Mouse (Mus musculus) midbrain, embryonic 14.5 days (tissue): Measurements from ENCODE around the gene Nxph4. TPM values are rescaled to one million over a fixed set of nuclear protein-coding genes. Genes with fewer than 3 reads are reported as not detected.

Source experiments
- ATAC-seq: fragments of 200-750 bp; cut with Nextera tagmentation; 2 replicates; pipeline ENCODE4 v1.8.0; 2017; ENCODE audit warnings: moderate number of reproducible peaks, moderate library complexity; ENCODE audit not compliant: low FRiP score, low TSS enrichment
- DNase-seq: peaks from one replicate; pipeline ENCODE4 v3.0.0-alpha.2; 2015
- H3K27ac ChIP-seq: fragments of 300-500 bp; sonication (generic); replicated peaks from 2 replicates; pipeline ENCODE4 v1.5.1; 2014; ENCODE audit warnings: mild to moderate bottlenecking, low read depth, low read length, moderate library complexity
- H3K27me3 ChIP-seq: fragments of 300-500 bp; sonication (generic); 2 replicates; pipeline ENCODE4 v1.6.1; 2014; ENCODE audit warnings: low read length, control low read depth, mixed read lengths; ENCODE audit not compliant: control insufficient read depth, insufficient read depth
- H3K36me3 ChIP-seq: fragments of 300-500 bp; sonication (generic); 2 replicates; pipeline ENCODE4 v1.6.1; 2014; ENCODE audit warnings: low read length, control low read depth; ENCODE audit not compliant: control insufficient read depth, insufficient read depth
- H3K4me1 ChIP-seq: fragments of 300-500 bp; sonication (generic); 2 replicates; pipeline ENCODE4 v1.6.1; 2014; ENCODE audit warnings: mild to moderate bottlenecking, antibody characterized with exemption, low read length, control low read depth; ENCODE audit not compliant: control insufficient read depth, insufficient read depth
- H3K4me2 ChIP-seq: fragments of 300-500 bp; sonication (generic); 2 replicates; pipeline ENCODE4 v1.6.1; 2014; ENCODE audit warnings: mild to moderate bottlenecking, low read length, moderate library complexity
- H3K4me3 ChIP-seq: fragments of 300-500 bp; sonication (generic); replicated peaks from 2 replicates; pipeline ENCODE4 v1.5.1; 2014; ENCODE audit warnings: low read depth, low read length
- H3K9ac ChIP-seq: fragments of 300-500 bp; sonication (generic); replicated peaks from 2 replicates; pipeline ENCODE4 v1.6.1; 2014; ENCODE audit warnings: mild to moderate bottlenecking, low read length, moderate library complexity
- H3K9me3 ChIP-seq: fragments of 300-500 bp; sonication (generic); 2 replicates; pipeline ENCODE4 v1.6.1; 2016; ENCODE audit warnings: low read length, control low read depth, mixed read lengths; ENCODE audit not compliant: control insufficient read depth
- WGBS: fragments of 180-500 bp; shearing (Covaris S2); extraction: QIAGEN DNeasy Blood & Tissue Kit; methylation state at CpG from one replicate; pipeline ENCODE4 v1.1.7; 2014; 5-methylcytosine and 5-hydroxymethylcytosine counted together
- polyA plus RNA-seq: library from polyadenylated mRNA; unstranded; fragments of >200 nt; fragmentation: Nextera tagmentation; extraction: Ambion mirVana; gene quantifications from 2 replicates; pipeline ENCODE4 v1.2.1, GENCODE M21; 2014

Gene Nxph4
- polyA plus RNA-seq, 1 experiment from 2014 or later, result 106 TPM

- Histone ChIP-seq H3K9me3 (no peaks in the 10 kb centered on the region), H3K36me3 (peaks cover 91% of the 10 kb centered on the region), H3K4me2 (no peak overlapping the region), H3K27me3 (no peaks in the 10 kb centered on the region), H3K27ac (no peak overlapping the region), H3K4me3 (no peak overlapping the region), H3K9ac (no peak overlapping the region), H3K4me1 (no peaks in the 10 kb centered on the region)
- WGBS, result 93% methylated on average over 17 of the region's 17 CpGs
- DNase-seq (no peak), ATAC-seq (no peak)
Observed at GRCm38 (mm10) chr10:127570937-127571641, 36.7 kb upstream of the Nxph4 start.

GRCm38 (mm10) chr10:127570384-127570783 is 36.0 kb upstream of the Nxph4 start:
- H3K9ac ChIP-seq, result no peak overlapping the region
- H3K9me3 ChIP-seq, result no peaks in the 10 kb centered on the region
- H3K4me3 ChIP-seq, result no peak overlapping the region
- no peak overlapping the region for H3K27ac ChIP-seq
- WGBS, result 93% methylated on average over 6 of the region's 6 CpGs
- no peaks in the 10 kb centered on the region for H3K4me1 ChIP-seq
- H3K36me3 ChIP-seq, result peaks cover 90% of the 10 kb centered on the region
- no peak overlapping the region for H3K4me2 ChIP-seq
- DNase-seq, result no peak
- no peak for ATAC-seq
- no peaks in the 10 kb centered on the region for H3K27me3 ChIP-seq

- Histone ChIP-seq H3K4me3 (no peak overlapping the region), H3K36me3 (peaks cover 84% of the 10 kb centered on the region), H3K27me3 (no peaks in the 10 kb centered on the region), H3K27ac (no peak overlapping the region), H3K9me3 (no peaks in the 10 kb centered on the region), H3K4me1 (no peaks in the 10 kb centered on the region), H3K9ac (no peak overlapping the region), H3K4me2 (no peak overlapping the region)
- DNase-seq (peak; percentile 90), ATAC-seq (no peak)
- WGBS, result 37% methylated on average over 3 of the region's 3 CpGs
Observed at GRCm38 (mm10) chr10:127569450-127569849, 35.1 kb upstream of the Nxph4 start.

- Histone ChIP-seq H3K4me1 (no peaks in the 10 kb centered on the region), H3K9ac (no peak overlapping the region), H3K9me3 (no peaks in the 10 kb centered on the region), H3K27me3 (no peaks in the 10 kb centered on the region), H3K4me3 (no peak overlapping the region), H3K36me3 (peaks cover 85% of the 10 kb centered on the region), H3K27ac (no peak overlapping the region), H3K4me2 (no peak overlapping the region)
- ATAC-seq (no peak), DNase-seq (no peak)
- WGBS, result 95% methylated on average over 28 of the region's 28 CpGs
Observed at GRCm38 (mm10) chr10:127566553-127567326, 32.4 kb upstream of the Nxph4 start.

GRCm38 (mm10) chr10:127564301-127564700 is 29.9 kb upstream of the Nxph4 start:
- 0 out of 2 replicates have a peak overlapping the region, but pooled peaks have one; percentile 32 for H3K27ac ChIP-seq
- 59% methylated on average over 13 of the region's 13 CpGs for WGBS
- no peak for ATAC-seq

GRCm38 (mm10) chr10:127563840-127564239 is 29.5 kb upstream of the Nxph4 start:
- no peak overlapping the region for H3K9ac ChIP-seq
- no peaks in the 10 kb centered on the region for H3K4me1 ChIP-seq
- 75% methylated on average over 8 of the region's 8 CpGs for WGBS
- DNase-seq (no peak), ATAC-seq (no peak; the same call in 1 of the 2 replicates)
- peaks cover 89% of the 10 kb centered on the region for H3K36me3 ChIP-seq
- no peaks in the 10 kb centered on the region for H3K27me3 ChIP-seq
- no peak overlapping the region for H3K4me2 ChIP-seq
- H3K9me3 ChIP-seq, result no peaks in the 10 kb centered on the region
- no peak overlapping the region for H3K27ac ChIP-seq
- H3K4me3 ChIP-seq, result no peak overlapping the region

More at GRCm38 (mm10) chr10:127564301-127564700, 29.9 kb upstream of the Nxph4 start:
- no peak for DNase-seq
- Histone ChIP-seq H3K4me3 (no peak overlapping the region), H3K4me2 (no peak overlapping the region), H3K9ac (no peak overlapping the region), H3K36me3 (peaks cover 89% of the 10 kb centered on the region), H3K9me3 (no peaks in the 10 kb centered on the region), H3K4me1 (no peaks in the 10 kb centered on the region), H3K27me3 (no peaks in the 10 kb centered on the region)

GRCm38 (mm10) chr10:127561145-127561544 is 26.8 kb upstream of the Nxph4 start:
- no peak overlapping the region for H3K4me3 ChIP-seq
- no peaks in the 10 kb centered on the region for H3K27me3 ChIP-seq
- H3K4me1 ChIP-seq, result no peaks in the 10 kb centered on the region
- ATAC-seq, result no peak
- H3K36me3 ChIP-seq, result peaks cover 92% of the 10 kb centered on the region
- no peak overlapping the region for H3K27ac ChIP-seq
- H3K9me3 ChIP-seq, result no peaks in the 10 kb centered on the region
- no peak overlapping the region for H3K9ac ChIP-seq
- DNase-seq, result no peak
- H3K4me2 ChIP-seq, result no peak overlapping the region

GRCm38 (mm10) chr10:127557397-127557796 is 23.0 kb upstream of the Nxph4 start:
- Histone ChIP-seq H3K9ac (no peak overlapping the region), H3K4me1 (no peaks in the 10 kb centered on the region), H3K27ac (no peak overlapping the region), H3K9me3 (no peaks in the 10 kb centered on the region), H3K36me3 (peaks cover 99% of the 10 kb centered on the region), H3K27me3 (no peaks in the 10 kb centered on the region), H3K4me3 (no peak overlapping the region), H3K4me2 (no peak overlapping the region)
- DNase-seq, result no peak
- no peak for ATAC-seq
- 90% methylated on average over 13 of the region's 13 CpGs for WGBS
